Mouse (Mus musculus): Measurements from ENCODE around the gene Larp4b.

DNA sequence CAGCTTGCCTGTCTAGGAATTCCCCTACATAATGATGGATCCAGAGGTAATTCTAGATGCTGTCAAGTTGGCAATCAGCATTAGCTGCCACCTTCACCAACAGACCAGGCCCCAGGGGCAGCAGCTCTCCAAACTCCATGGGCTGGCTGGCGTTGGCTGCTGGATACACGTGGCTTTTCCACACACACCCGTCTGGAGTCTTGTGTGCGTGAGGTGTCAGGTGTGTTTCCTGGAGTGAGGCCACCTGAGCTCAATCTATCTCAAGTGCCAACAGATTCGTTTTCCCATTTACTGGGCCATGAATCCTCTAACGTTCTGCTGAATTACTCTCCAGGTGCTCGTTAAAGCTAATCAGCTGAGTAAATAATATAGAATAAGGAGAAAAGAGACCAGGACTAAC, 93.5 kb downstream of the Larp4b start:
- TF ChIP-seq POLR2A (IDR thresholded peaks at IDR 0.05; ENCODE audit: insufficient read depth, low read depth, low read length): no peak
- TF ChIP-seq CTCF (IDR thresholded peaks at IDR 0.05): no peak
- TF ChIP-seq EP300 (IDR thresholded peaks at IDR 0.05; ENCODE audit: insufficient read depth, low read depth, low read length): no peak
